Mouse (Mus musculus) ES-E14 (cell line): ENCODE data around the gene Neu1. TPM values are rescaled to one million over a fixed set of nuclear protein-coding genes. Genes with fewer than 3 reads are reported as not detected.
"Not testable (repeated sequence)": the region's sequence is repeated elsewhere in the genome, so short reads cannot be mapped to it uniquely, and the experiment has no call there.

Experiments used
- DNase-seq: peaks from one replicate; pipeline ENCODE4 v3.0.0-alpha.2; 2013; ENCODE audit warnings: low read depth, low spot score
- H3K27ac ChIP-seq: 2 replicates; pipeline ENCODE4 v1.5.1; 2012; ENCODE audit warnings: low read depth, mild to moderate bottlenecking, low read length, moderate library complexity, mixed read lengths; ENCODE audit not compliant: poor library complexity, insufficient read depth, severe bottlenecking
- H3K36me3 ChIP-seq: 2 replicates; pipeline ENCODE4 v1.6.1; 2012; ENCODE audit warnings: mild to moderate bottlenecking, low read length, moderate library complexity, mixed read lengths; ENCODE audit not compliant: control insufficient read depth, poor library complexity, insufficient read depth, severe bottlenecking
- H3K4me1 ChIP-seq, 2 experiments: fragments of 150-350 bp in 1 of 2; sonication (generic) in 1 of 2; 2 replicates each; pipeline ENCODE4 v1.6.1; 2012; ENCODE audit warnings: low read length in 2 of 2, mild to moderate bottlenecking in 1 of 2, mixed read lengths in 1 of 2; ENCODE audit not compliant: control insufficient read depth in 2 of 2, insufficient read depth in 2 of 2, poor library complexity in 1 of 2
- H3K4me3 ChIP-seq, 2 experiments: fragments of 150-350 bp in 1 of 2; sonication (generic) in 1 of 2; 2 replicates each; pipeline ENCODE4 v1.5.1; 2012; ENCODE audit warnings: low read length in 2 of 2, low read depth in 1 of 2, mild to moderate bottlenecking in 1 of 2, mixed read lengths in 1 of 2; ENCODE audit not compliant: insufficient read depth in 1 of 2, poor library complexity in 1 of 2, severe bottlenecking in 1 of 2
- H3K9ac ChIP-seq: 2 replicates; pipeline ENCODE4 v1.6.1; 2012; ENCODE audit warnings: low read depth, mild to moderate bottlenecking, low read length, mixed read lengths; ENCODE audit not compliant: poor library complexity, insufficient read depth, severe bottlenecking
- H3K9me3 ChIP-seq: fragments of 150-350 bp; sonication (generic); 2 replicates; pipeline ENCODE4 v1.6.1; 2012; ENCODE audit warnings: low read depth, mild to moderate bottlenecking, low read length; ENCODE audit not compliant: control insufficient read depth, insufficient read depth
- CHD2 ChIP-seq: IDR thresholded peaks from 2 replicates; pipeline ENCODE4 v1.6.1; 2014; ENCODE audit warnings: mild to moderate bottlenecking, low read depth, low read length, inconsistent platforms
- HCFC1 ChIP-seq: IDR thresholded peaks from 2 replicates; pipeline ENCODE4 v1.6.1; 2012; ENCODE audit warnings: low read length, inconsistent platforms, borderline replicate concordance; ENCODE audit not compliant: insufficient read depth
- MAFK ChIP-seq: IDR thresholded peaks from 2 replicates; pipeline ENCODE4 v1.6.1; 2014; ENCODE audit warnings: mild to moderate bottlenecking, low read depth, low read length, inconsistent platforms; ENCODE audit not compliant: insufficient read depth
- ZC3H11A ChIP-seq: IDR thresholded peaks from 2 replicates; pipeline ENCODE4 v1.6.1; 2012; ENCODE audit warnings: low read depth, mild to moderate bottlenecking, inconsistent platforms, low read length, borderline replicate concordance
- ZNF384 ChIP-seq: IDR thresholded peaks from 2 replicates; pipeline ENCODE4 v1.6.1; 2012; ENCODE audit warnings: low read depth, low read length, inconsistent platforms
- in situ Hi-C, 2 experiments: fragments of 600-800 bp; cut with MboI; formaldehyde crosslinking; loops; one replicate each; pipeline ENCODE4 v1.15.1; 2025; ENCODE audit warnings: low sequenced_read_pairs in 2 of 2, inconsistent platforms in 1 of 2; ENCODE audit not compliant: unreplicated experiment in 2 of 2
- total RNA-seq: library from RNA; depleted of rRNA; stranded (reverse); fragments of 300-350 nt; gene quantifications from 2 replicates; pipeline ENCODE4 v1.2.3, GENCODE M21; 2012

Gene Neu1
- total RNA-seq, 1 experiment = 24.0 TPM

GRCm38 (mm10) chr17:34899890-34900243 lies 31.2 kb upstream of the Neu1 start:
- H3K36me3 ChIP-seq = peaks cover 7% of the 10 kb centered on the region
- peak overlapping the region; percentile 75 to 97 for H3K4me3 ChIP-seq
- peaks cover 11 to 23% of the 10 kb centered on the region in 2 experiments; a peak in 3 of 4 replicates for H3K4me1 ChIP-seq
- no peaks in the 10 kb centered on the region for H3K9me3 ChIP-seq
- H3K9ac ChIP-seq = peak overlapping the region; percentile 70; the same call in 1 of the 2 replicates
- no peak overlapping the region for H3K27ac ChIP-seq
- in situ Hi-C loops = no loop called here
- TF ChIP-seq ZNF384 (peak; percentile 82), ZC3H11A (no peak)
- no peak for DNase-seq

DNA sequence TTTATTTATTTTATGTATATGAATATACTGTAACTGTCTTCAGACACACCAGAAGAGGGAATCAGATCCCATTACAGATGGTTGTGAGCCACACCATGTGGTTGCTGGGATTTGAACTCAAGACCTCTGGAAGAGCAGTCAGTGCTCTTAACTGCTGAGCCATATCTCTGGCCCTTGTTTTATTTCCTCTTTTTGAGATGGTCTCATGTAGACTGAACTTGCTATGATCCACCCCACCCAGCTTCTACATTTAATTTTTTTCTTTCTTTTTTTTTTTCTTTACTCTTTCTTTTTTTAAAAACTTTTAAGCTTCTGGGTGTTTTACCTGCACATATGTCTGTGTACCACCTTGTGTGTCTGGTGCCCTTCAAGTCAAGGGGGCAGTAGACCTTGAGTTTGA lies 30.2 kb upstream of the Neu1 start:
- H3K9ac ChIP-seq, DNase-seq, H3K9me3 ChIP-seq, H3K27ac ChIP-seq, H3K4me3 ChIP-seq, in situ Hi-C loops: not testable (repeated sequence)
- Histone ChIP-seq H3K36me3 (peaks cover 14% of the 10 kb centered on the region), H3K4me1 (peaks cover 11 to 25% of the 10 kb centered on the region in 2 experiments; a peak in 3 of 4 replicates)

DNA sequence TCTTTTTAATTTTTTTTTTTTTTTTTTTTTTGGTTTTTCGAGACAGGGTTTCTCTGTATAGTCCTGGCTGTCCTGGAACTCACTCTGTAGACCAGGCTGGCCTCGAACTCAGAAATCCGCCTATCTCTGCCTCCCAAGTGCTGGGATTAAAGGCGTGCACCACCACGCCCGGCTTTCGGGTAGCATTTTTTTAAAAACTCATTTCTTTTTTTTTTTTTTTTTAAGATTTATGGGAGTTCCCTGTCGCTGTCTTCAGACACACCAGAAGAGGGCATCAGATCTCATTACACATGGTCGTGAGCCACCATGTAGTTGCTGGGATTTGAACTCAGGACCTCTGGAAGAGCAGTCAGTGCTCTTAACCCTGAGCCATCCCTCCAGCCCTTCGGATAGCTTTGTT lies 29.1 kb upstream of the Neu1 start:
- H3K4me3 ChIP-seq, H3K9me3 ChIP-seq, H3K27ac ChIP-seq, DNase-seq, H3K9ac ChIP-seq, in situ Hi-C loops: not testable (repeated sequence)
- Histone ChIP-seq H3K4me1 (peaks cover 11 to 27% of the 10 kb centered on the region in 2 experiments; a peak in 3 of 4 replicates), H3K36me3 (peaks cover 21% of the 10 kb centered on the region)
- TF ChIP-seq ZNF384 = 0 out of 2 replicates have a peak, but pooled peaks have one; percentile 59

DNA sequence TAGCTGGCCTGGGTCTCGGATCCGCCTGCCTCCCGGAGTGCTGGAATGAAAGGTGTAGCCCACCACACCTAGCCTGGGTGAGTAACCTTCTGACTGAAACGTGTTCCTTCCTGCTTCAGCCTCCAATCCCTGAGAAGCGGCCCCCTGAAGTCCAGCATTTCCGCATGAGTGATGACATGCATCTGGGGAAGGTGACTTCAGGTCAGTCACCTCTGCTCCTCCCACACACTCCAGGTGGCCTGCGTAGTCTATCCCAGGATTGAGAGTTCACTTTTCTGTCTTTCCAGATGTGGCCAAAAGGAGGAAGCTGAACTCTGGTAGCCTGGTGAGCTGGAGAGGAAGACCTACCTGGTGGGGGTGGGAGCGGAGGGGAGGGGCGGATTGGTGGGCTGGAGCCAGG lies 28.2 kb upstream of the Neu1 start:
- peak overlapping the region in 1 of 2 experiments; percentile 10; a peak in 1 of 4 replicates for H3K4me3 ChIP-seq
- peaks cover 4 to 32% of the 10 kb centered on the region in 2 experiments; a peak in 3 of 4 replicates for H3K4me1 ChIP-seq
- peak overlapping the region; percentile 34; the same call in 1 of the 2 replicates for H3K27ac ChIP-seq
- no peaks in the 10 kb centered on the region for H3K9me3 ChIP-seq
- peaks cover 31% of the 10 kb centered on the region for H3K36me3 ChIP-seq
- DNase-seq = no peak
- TF ChIP-seq ZNF384 (no peak), HCFC1 (no peak), CHD2 (no peak)
- no peak overlapping the region; the same call in 1 of the 2 replicates for H3K9ac ChIP-seq
- in situ Hi-C loops = no loop called here

- no peak for DNase-seq
- peaks cover 64% of the 10 kb centered on the region for H3K36me3 ChIP-seq
- in situ Hi-C loops = no loop called here
- no peaks in the 10 kb centered on the region for H3K9me3 ChIP-seq
- peak overlapping the region; percentile 45; the same call in 1 of the 2 replicates for H3K9ac ChIP-seq
- H3K27ac ChIP-seq = peak overlapping the region; percentile 46
- TF ChIP-seq HCFC1 = no peak
- TF ChIP-seq MAFK = no peak
- no peak for TF ChIP-seq ZC3H11A
- TF ChIP-seq CHD2 = no peak
- no peak for TF ChIP-seq ZNF384
- peak overlapping the region in 1 of 2 experiments; percentile 47; a peak in 2 of 4 replicates for H3K4me3 ChIP-seq
- H3K4me1 ChIP-seq = peaks cover 2 to 39% of the 10 kb centered on the region in 2 experiments; a peak in 3 of 4 replicates
Measured at GRCm38 (mm10) chr17:34910982-34911381, 20.1 kb upstream of the Neu1 start.
